Mouse (Mus musculus): Measurements from ENCODE around the gene Supt5. TPM values are rescaled to one million over a fixed set of nuclear protein-coding genes. Genes with fewer than 3 reads are reported as not detected.
A peak's percentile ranks its signal among the peaks of the same experiment; 100 is the strongest.
"Not testable (repeated sequence)": the region's sequence is repeated elsewhere in the genome, so short reads cannot be mapped to it uniquely, and the experiment has no call there.

The Supt5 gene
- 10 to 100 TPM; 52.8 to 54.3 TPM for total RNA-seq (2021)
- long read RNA-seq, experiment 1, partial matches to known transcripts, result 25 of 26 reads
- long read RNA-seq, experiment 1, other reads (novel, unspliced or antisense), result 1 of 26 reads
- long read RNA-seq, experiment 2, partial matches to known transcripts, result 29 of 31 reads
- long read RNA-seq, experiment 2, other reads (novel, unspliced or antisense), result 2 of 31 reads

DNA sequence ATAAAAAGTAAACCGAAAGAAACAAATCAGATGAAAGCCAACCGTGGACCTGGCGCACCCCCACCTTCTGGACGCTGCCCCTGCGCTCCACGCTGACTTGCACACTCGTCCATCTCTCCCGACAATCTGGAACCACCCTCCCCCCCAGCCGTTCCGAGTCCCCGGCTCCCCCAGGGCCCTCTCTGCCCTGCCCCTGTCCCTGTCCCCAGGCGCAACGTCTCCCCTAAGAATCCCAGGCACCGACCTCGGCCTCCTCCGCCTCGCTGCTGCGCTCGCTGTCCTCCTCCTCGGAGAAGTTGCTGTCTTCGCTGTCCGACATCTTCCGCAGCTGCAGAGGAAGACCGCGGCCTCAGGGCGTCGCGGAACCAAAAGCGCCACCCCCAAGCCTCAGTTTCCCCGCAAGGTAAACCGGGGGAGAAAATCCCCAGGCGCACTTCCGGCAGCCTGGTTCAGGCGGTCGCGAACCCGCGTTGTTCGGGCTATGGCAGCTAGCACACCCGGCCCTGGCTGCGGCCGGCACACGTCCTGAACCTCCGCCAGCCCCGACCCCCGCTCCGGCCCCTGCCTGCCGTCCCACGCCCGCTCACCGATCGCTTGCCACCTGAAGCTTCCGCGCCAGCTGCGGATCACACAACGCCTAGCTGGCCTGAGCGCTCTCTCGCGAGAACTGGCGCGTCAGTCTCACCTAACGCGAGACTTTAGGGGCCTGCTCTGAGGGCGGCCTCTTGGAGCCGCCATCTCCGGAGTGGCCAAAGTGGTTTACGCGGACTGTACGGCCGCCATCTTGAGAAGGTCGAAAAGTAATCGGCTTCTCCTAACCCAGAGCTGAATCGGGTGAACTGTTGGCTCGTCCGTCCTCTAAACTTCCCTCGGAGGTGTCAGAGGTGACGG lies at the start of gene Supt5:
Gene Supt5 (minus strand): TSS at position 639 of the 891 bp plus-strand sequence.
- peak; percentile 97 for DNase-seq

- not testable (repeated sequence) for DNase-seq
Observed at GRCm38 (mm10) chr7:28387384-28387783, 48.8 kb upstream of the Supt5 start.

DNA sequence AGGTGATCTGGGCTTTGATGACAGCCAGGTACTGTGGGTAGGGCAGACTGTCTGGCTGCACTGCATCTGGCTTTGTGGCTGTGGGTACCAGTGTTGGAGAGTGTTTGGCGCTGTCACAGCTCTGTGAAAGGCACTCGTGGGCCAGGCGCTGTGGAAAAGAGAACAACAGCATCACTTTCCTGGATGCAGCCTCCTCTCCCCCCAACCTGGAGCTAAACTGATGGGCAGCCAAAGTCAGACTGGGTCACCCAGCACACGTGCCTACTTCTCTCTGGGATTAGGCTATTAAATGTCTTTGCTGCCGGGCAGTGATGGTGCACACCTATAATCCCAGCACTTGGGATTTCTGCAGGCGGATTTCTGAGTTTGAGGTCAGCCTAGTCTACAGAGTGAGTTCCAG lies 48.3 kb upstream of the Supt5 start:
- not testable (repeated sequence) for DNase-seq

DNA sequence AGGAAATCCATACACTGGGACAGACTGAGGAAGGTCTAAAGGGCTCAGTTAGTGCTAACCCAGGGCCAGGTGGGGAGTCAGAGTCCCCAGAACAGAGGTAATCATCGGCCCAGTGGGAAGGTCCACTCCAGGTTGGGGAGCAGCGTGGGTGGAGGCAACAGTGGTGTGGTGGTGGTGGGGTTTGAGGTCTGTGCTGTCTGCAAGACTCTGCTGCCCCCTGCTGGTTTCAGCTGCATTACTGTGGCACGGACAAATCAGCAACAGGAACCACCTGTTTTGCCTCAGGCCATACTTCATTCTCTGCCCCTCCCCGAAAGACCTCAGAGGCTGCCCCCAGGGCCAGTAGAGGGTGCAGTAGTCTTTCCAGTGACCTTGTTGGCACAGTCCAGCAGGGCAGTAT lies 47.9 kb upstream of the Supt5 start:
- DNase-seq, result peak; percentile 73

DNA sequence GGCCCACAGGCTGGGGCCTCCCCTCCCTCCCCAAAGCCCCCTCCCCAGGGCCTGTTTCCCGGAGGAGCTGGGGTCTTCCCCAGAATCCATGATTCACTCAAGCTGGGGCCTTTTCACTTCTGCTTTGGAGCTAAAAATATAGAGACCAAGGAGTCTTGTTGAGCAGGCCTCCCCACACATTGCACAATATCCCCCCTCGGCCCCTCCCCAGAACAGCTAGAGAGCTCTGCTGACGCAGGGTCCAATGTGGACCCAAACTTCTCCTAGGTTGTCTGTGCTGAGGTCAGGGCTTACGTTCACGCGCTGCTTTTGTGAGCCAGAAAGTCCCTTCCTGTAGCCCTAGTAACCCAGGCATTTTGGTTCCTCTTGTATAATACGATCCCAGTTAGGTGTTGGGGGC lies 47.5 kb upstream of the Supt5 start:
- DNase-seq, result peak; percentile 55

- no peak for DNase-seq
Observed at GRCm38 (mm10) chr7:28385196-28385595, 46.6 kb upstream of the Supt5 start.

DNA sequence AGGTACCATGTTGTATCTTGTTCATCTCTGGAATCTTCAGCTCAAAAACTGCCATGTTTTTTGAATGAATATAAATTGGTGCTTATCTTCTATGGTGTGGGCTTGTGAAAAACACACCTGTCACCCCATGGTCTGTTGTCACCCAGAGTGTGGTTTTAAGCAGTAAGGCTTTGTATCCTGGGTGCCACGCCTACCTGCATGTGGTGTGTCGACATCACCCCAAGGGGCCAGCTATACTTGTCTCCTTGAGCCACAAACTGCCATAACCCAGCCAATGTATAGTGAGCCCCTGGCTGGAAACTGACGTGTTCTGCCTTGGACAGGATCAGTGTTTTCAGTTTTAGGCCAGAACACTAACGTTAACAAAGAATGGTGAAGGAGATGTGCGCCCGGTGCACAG lies 45.6 kb upstream of the Supt5 start:
- DNase-seq, result no peak

DNA sequence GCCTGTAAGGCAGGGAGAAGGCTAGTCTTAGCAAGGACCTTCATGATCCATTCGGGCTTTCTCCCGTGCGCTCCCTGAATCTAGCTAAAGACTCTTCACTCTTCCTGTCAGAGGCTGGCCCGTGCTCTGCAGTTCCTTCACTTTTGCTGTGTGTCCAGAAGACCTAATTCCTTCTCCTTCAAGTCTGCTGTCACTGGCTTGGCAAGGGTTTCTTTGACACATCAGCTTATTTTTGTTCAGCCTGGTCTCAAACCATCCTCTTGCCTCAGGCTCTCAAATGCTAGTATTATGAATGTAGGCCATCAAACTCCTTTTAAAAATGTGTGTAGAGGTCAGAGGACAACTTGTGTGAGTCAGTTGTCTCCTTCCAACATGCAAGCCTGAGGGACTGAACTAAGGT lies 45.1 kb upstream of the Supt5 start:
- DNase-seq, result no peak

GRCm38 (mm10) chr7:28382981-28383396 lies 44.4 kb upstream of the Supt5 start:
- DNase-seq, result peak; percentile 59

DNA sequence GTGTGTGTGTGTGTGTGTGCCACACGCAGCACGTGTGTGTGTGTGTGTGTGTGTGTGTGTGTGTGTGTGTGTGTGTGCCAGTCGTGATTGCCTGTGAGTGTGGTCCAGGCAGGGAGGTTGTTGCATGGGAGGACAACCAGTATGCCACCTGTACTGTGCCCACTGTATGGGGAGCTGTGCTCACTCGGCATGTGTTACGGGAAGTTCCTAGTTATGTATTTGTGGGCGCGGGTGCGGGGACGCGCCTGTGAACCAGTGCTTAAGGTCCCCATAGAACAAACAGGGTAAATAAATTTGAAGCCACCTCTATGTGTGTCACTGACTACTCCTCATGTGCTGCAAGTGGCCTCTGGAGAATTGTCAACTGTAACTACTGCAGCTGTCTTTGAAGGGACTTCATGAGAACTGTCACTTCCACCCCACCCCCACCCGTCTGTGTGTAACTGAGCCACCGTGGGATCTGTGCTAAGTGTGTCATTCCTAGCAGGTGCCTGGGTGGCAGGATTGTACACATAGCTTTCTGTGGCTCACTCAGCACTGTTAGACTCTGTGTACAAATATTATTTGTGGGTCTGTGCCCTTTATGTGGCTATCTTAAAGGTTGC lies 43.9 kb upstream of the Supt5 start:
- DNase-seq, result no peak

DNA sequence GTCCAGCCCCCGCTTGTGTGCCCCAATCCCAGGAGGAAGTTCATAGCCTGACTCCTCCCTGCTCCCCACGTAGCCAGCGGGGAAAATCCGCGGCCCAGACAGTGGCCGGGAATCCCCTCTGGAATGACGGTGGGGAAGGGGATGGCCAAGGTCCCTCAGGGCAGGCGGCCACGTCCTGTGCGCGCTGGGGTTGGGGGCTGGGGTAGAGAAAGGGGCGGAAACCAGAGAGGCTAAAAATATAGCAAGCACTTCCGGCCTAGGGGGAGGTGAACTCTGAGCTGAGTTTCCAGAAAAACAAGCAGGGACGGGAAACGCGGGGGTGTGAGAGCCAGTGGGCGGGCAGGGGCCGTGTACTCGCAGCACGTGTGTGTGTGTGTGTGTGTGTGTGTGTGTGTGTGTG lies 43.4 kb upstream of the Supt5 start:
- peak; percentile 90 for DNase-seq

DNA sequence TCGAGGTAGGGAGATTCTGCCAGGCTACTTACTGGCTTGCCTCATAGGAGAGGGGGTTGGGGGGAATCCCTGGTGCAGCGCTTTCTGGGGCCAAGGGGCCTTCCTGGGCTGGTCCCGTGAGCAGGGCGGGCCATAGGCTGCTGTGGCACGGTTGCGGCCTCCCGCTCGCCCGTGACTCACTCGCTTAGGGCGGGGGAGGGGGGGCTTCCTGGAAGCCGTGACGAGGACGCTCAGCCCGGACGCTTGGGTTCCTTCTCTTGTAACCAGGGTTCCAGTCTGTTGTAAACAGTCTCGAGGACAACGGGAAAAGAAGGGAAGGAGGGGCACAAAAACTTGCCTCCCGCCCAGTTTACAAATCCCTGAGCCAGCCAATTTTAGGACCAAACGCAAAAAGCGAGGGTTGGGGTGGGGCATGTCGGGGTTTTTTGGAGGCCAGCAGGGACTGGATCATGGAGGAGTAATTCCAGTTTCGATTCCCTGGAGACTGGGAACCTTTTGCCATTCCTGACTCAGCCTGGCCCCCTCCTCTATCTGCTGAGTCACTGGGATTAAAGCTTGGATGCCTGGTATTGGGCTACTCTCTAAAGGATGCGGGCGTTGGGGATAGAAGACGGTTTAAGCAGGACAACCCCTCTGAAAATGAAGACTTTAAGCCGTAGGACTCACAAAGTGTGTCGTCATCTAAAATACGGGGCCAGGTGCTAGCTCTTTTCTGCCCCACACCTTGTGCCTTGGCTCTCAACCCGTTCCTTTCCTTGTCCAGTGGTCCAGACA lies 42.7 kb upstream of the Supt5 start:
- peak; percentile 91 for DNase-seq

DNA sequence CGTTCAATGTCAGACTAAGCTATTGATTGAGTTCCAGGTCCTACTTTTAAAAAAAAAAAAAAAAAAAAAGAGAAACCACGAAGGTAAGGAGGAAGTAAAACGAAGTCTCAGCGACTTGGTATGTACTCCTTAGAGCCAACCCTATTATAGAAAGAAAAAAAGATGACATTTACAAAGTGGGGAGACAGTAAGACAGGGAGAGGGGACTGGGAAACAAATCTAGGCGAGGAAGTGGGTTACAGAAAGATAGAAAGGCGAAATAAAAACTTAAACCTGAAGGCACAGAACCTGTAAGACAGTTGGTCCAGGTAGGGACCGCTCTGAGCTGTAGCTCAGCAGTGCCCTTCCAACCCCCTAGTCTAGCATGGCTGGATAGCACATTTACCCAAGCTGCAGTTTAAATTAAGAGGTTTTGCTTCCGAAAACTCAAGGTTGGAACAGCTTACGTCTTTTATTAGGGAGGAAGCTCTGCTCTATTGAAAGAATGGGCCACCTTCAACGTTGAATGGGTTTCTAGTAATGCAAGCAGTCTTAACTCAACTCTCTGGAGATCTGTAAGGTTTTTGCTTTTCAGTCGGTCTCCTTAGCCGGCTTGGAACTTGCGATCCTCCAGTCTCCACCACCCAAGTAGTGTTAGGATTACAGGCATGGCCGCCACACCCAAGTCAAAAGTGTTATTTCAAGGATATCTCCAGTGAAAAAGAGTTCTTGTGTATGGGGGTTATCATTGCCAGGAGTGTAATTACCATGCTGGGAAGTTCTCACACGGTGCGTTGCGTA lies 41.9 kb upstream of the Supt5 start, which contains the start of gene Zfp36:
Gene Zfp36 (minus strand): TSS at position 17 of the 780 bp plus-strand sequence.
- DNase-seq, result no peak

- DNase-seq, result peak; percentile 95
Observed at GRCm38 (mm10) chr7:28378769-28379651, 40.5 kb upstream of the Supt5 start.

- peak; percentile 71 for DNase-seq
Observed at GRCm38 (mm10) chr7:28378066-28378690, 39.6 kb upstream of the Supt5 start.

- DNase-seq, result peak; percentile 49
Observed at GRCm38 (mm10) chr7:28377190-28378065, 38.9 kb upstream of the Supt5 start.

- peak; percentile 95 for DNase-seq
Observed at GRCm38 (mm10) chr7:28376011-28376771, 37.6 kb upstream of the Supt5 start.
